Mouse (Mus musculus): Measurements from ENCODE around the gene Znrf4. TPM values are rescaled to one million over a fixed set of nuclear protein-coding genes. Genes with fewer than 3 reads are reported as not detected.

The Znrf4 gene
- polyA plus RNA-seq, 1 experiment: not detected

DNA sequence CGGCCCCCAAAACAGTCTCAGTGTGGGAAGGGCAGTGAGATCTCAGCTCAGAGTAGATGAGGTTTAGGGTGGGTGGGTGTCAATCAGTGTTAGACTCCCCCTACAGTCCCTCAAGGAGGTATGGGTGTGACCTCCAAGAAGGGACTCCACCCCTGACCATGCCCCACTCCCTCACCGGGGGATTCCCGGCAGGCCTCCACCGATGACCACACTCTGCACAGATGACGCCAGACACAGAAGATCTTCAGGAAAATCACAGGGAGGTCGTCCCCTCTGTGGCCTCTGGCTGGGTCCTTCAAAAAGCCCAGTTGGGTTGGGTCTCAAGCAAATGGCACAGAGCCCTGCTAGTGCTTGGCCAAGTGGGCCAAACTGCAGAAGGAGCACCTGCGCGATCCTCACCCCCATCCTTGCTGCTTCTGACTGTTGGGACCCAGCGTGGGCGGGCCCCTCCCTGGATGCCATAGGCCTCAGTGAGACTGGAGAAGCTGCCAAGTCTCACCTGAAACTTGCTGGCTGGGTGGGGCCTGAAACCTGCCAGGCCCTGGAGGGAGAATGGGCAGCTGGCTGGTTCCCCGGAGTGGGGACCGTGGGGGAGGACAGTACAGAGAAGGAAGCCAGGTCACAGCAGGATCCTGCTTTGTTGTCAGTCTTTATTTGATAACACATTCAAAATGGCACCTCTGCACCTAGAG lies 38.7 kb upstream of the Znrf4 start:
- WGBS: 83% methylated on average over 12 of the region's 12 CpGs
- Histone ChIP-seq H3K4me3 (replicated peaks; ENCODE audit: control insufficient read depth, low read depth, low read length) (no peak overlapping the region), H3K27ac (ENCODE audit: control insufficient read depth, insufficient read depth, low read depth, low read length, poor library complexity) (no peak overlapping the region), H3K4me1 (ENCODE audit: control insufficient read depth, insufficient read depth, low read length) (no peaks in the 10 kb centered on the region)
- TF ChIP-seq CTCF (IDR thresholded peaks at IDR 0.05; ENCODE audit: control insufficient read depth, insufficient read depth, low read length): no peak
- TF ChIP-seq POLR2A (IDR thresholded peaks at IDR 0.05; ENCODE audit: borderline replicate concordance, control insufficient read depth, low read depth, low read length): no peak

- H3K27ac ChIP-seq (ENCODE audit: control insufficient read depth, insufficient read depth, low read depth, low read length, poor library complexity): no peak overlapping the region
- WGBS: 74% methylated on average over 4 of the region's 4 CpGs
- TF ChIP-seq CTCF (IDR thresholded peaks at IDR 0.05; ENCODE audit: control insufficient read depth, insufficient read depth, low read length): no peak
- TF ChIP-seq POLR2A (IDR thresholded peaks at IDR 0.05; ENCODE audit: borderline replicate concordance, control insufficient read depth, low read depth, low read length): no peak
- H3K4me1 ChIP-seq (ENCODE audit: control insufficient read depth, insufficient read depth, low read length): no peaks in the 10 kb centered on the region
- no peak overlapping the region for H3K4me3 ChIP-seq (replicated peaks; ENCODE audit: control insufficient read depth, low read depth, low read length)
These were observed 36.4 kb upstream of the Znrf4 start for GRCm38 (mm10) chr17:56548605-56549105.

- Histone ChIP-seq H3K27ac (ENCODE audit: control insufficient read depth, insufficient read depth, low read depth, low read length, poor library complexity) (no peak overlapping the region), H3K4me1 (ENCODE audit: control insufficient read depth, insufficient read depth, low read length) (no peaks in the 10 kb centered on the region), H3K4me3 (replicated peaks; ENCODE audit: control insufficient read depth, low read depth, low read length) (no peak overlapping the region)
- 75% methylated on average over 9 of the region's 9 CpGs for WGBS
- no peak for TF ChIP-seq POLR2A (IDR thresholded peaks at IDR 0.05; ENCODE audit: borderline replicate concordance, control insufficient read depth, low read depth, low read length)
These were observed 35.8 kb upstream of the Znrf4 start for GRCm38 (mm10) chr17:56547846-56548604.

DNA sequence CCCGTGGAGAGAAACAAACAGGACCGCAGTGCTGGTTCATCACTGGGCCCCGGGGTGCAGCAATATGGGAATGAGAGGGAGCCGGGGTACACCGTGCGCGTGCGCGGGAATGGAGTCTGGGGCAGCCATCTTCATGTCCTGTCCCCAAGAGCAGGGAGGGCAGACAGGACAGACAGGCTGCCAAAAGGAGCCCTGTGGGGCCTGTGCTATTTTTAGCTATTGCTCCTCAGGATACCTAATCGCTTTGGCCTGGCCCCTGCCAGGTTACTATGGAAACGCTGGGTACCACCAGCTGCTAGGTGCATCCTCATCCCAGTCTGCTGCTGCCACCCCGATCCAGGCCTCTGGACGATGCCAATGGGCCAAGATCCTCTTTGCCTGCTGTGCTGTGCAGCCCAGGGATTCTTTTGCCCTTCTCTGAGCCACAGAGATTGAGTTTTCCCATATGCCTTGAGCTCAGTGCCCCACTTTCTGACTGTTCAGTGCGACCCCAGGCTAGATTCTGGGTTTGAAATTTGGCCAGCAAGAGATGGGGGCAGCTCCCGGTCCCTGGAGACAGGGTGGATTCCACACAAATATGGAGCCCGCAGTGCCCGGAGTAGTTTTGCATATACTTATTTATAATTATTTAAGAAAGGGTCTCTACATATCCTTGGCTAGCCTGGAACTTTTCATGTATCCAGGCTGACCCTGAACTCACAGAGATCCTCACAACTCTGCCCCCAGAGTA lies 35.0 kb upstream of the Znrf4 start:
- WGBS: 84% methylated on average over 17 of the region's 17 CpGs
- H3K4me3 ChIP-seq (replicated peaks; ENCODE audit: control insufficient read depth, low read depth, low read length): no peak overlapping the region
- TF ChIP-seq CTCF (IDR thresholded peaks at IDR 0.05; ENCODE audit: control insufficient read depth, insufficient read depth, low read length) (no peak), POLR2A (IDR thresholded peaks at IDR 0.05; ENCODE audit: borderline replicate concordance, control insufficient read depth, low read depth, low read length) (no peak)
- no peak overlapping the region; the same call in 1 of the 2 replicates for H3K27ac ChIP-seq (ENCODE audit: control insufficient read depth, insufficient read depth, low read depth, low read length, poor library complexity)
- no peaks in the 10 kb centered on the region for H3K4me1 ChIP-seq (ENCODE audit: control insufficient read depth, insufficient read depth, low read length)

- no peak overlapping the region for H3K4me3 ChIP-seq (replicated peaks; ENCODE audit: control insufficient read depth, low read depth, low read length)
- TF ChIP-seq POLR2A (IDR thresholded peaks at IDR 0.05; ENCODE audit: borderline replicate concordance, control insufficient read depth, low read depth, low read length) (no peak), CTCF (IDR thresholded peaks at IDR 0.05; ENCODE audit: control insufficient read depth, insufficient read depth, low read length) (no peak)
- no peak overlapping the region for H3K27ac ChIP-seq (ENCODE audit: control insufficient read depth, insufficient read depth, low read depth, low read length, poor library complexity)
- no peaks in the 10 kb centered on the region for H3K4me1 ChIP-seq (ENCODE audit: control insufficient read depth, insufficient read depth, low read length)
- 76% methylated on average over 5 of the region's 5 CpGs for WGBS
These were observed 34.3 kb upstream of the Znrf4 start for GRCm38 (mm10) chr17:56546576-56546975.

GRCm38 (mm10) chr17:56545945-56546344 lies 33.7 kb upstream of the Znrf4 start:
- Histone ChIP-seq H3K4me1 (ENCODE audit: control insufficient read depth, insufficient read depth, low read length) (no peaks in the 10 kb centered on the region), H3K4me3 (replicated peaks; ENCODE audit: control insufficient read depth, low read depth, low read length) (no peak overlapping the region), H3K27ac (ENCODE audit: control insufficient read depth, insufficient read depth, low read depth, low read length, poor library complexity) (no peak overlapping the region)
- no peak for TF ChIP-seq CTCF (IDR thresholded peaks at IDR 0.05; ENCODE audit: control insufficient read depth, insufficient read depth, low read length)
- TF ChIP-seq POLR2A (IDR thresholded peaks at IDR 0.05; ENCODE audit: borderline replicate concordance, control insufficient read depth, low read depth, low read length): no peak
- 64% methylated on average over 1 of the region's 1 CpGs for WGBS

DNA sequence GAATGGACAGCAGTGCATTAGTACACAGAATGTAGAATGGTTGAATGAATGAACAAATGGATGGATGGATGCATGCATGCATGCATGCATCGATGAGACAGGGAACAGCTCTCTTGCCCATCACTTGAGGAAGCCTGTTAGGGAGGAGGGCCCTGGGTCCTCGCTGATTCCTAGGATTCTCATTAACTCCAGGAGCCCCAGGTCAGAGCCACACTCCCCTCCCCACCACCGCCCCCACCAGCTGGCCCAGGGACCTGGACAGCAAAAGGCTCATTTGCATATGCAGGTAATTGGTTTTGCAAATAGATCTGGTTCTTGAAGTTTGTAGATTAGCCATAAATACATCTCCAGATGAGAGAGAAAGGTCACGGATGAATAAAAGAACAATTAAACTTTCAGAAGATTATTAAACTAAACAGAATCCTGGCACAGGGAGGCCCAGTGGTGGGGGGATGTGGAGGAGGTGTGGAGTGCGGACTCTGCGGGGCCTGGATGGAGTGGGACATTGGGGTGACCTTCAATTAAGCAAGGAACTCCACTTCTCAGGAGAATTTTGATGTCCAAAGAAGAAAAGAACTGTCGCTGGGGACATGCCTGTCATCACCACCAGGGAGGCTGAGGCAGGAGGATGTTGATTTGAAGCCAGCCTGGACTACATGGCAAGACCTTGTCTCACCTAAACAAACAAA lies 32.6 kb upstream of the Znrf4 start:
- WGBS: 81% methylated on average over 7 of the region's 7 CpGs
- TF ChIP-seq POLR2A (IDR thresholded peaks at IDR 0.05; ENCODE audit: borderline replicate concordance, control insufficient read depth, low read depth, low read length): no peak
- TF ChIP-seq CTCF (IDR thresholded peaks at IDR 0.05; ENCODE audit: control insufficient read depth, insufficient read depth, low read length): no peak
- H3K4me3 ChIP-seq (replicated peaks; ENCODE audit: control insufficient read depth, low read depth, low read length): no peak overlapping the region
- H3K27ac ChIP-seq (ENCODE audit: control insufficient read depth, insufficient read depth, low read depth, low read length, poor library complexity): no peak overlapping the region
- no peaks in the 10 kb centered on the region for H3K4me1 ChIP-seq (ENCODE audit: control insufficient read depth, insufficient read depth, low read length)
